Mouse (Mus musculus) small intestine, adult 2 months (tissue): ENCODE results near the gene Dctn3. TPM values are rescaled to one million over a fixed set of nuclear protein-coding genes. Genes with fewer than 3 reads are reported as not detected.
A peak's percentile ranks its signal among the peaks of the same experiment; 100 is the strongest.

ENCODE experiments used
- H3K27ac ChIP-seq: fragments of 200-500 bp; 2 replicates; pipeline ENCODE4 v1.5.1; 2012; ENCODE audit warnings: low read depth, low read length, control low read depth, inconsistent platforms; ENCODE audit not compliant: insufficient read depth
- H3K27me3 ChIP-seq: fragments of 200-500 bp; 2 replicates; pipeline ENCODE4 v1.6.1; 2012; ENCODE audit warnings: mild to moderate bottlenecking, moderate library complexity, low read length, inconsistent platforms; ENCODE audit not compliant: control insufficient read depth, insufficient read depth
- H3K36me3 ChIP-seq: fragments of 200-500 bp; 2 replicates; pipeline ENCODE4 v1.6.1; 2012; ENCODE audit warnings: mild to moderate bottlenecking, low read length, control low read depth, inconsistent platforms; ENCODE audit not compliant: control insufficient read depth, insufficient read depth
- H3K4me1 ChIP-seq: fragments of 200-500 bp; 2 replicates; pipeline ENCODE4 v1.6.1; 2012; ENCODE audit warnings: low read length, inconsistent platforms, mixed read lengths; ENCODE audit not compliant: control insufficient read depth, insufficient read depth, insufficient read length
- H3K4me3 ChIP-seq: fragments of 200-500 bp; 2 replicates; pipeline ENCODE4 v1.5.1; 2012; ENCODE audit warnings: low read depth, mild to moderate bottlenecking, control low read depth, inconsistent platforms, low read length, moderate library complexity
- CTCF ChIP-seq: fragments of 200-500 bp; IDR thresholded peaks from 2 replicates; pipeline ENCODE4 v1.5.1; 2012; ENCODE audit warnings: low read depth, mild to moderate bottlenecking, control low read depth, inconsistent platforms, low read length, moderate library complexity, mixed read lengths; ENCODE audit not compliant: insufficient replicate concordance, insufficient read length; ENCODE audit errors: extremely low read depth
- POLR2A ChIP-seq: fragments of 200-500 bp; IDR thresholded peaks from 2 replicates; pipeline ENCODE4 v1.6.1; 2012; ENCODE audit warnings: low read depth, mild to moderate bottlenecking, control low read depth, inconsistent platforms, low read length, moderate library complexity
- WGBS: fragments of 180-500 bp; shearing (Covaris S2); methylation state at CpG from one replicate; pipeline ENCODE4 v1.1.7; 2018; 5-methylcytosine and 5-hydroxymethylcytosine counted together
- polyA plus RNA-seq: library from polyadenylated mRNA; depleted of rRNA; stranded (reverse); fragments of >200 nt; gene quantifications from 2 replicates; pipeline ENCODE4 v1.2.3, GENCODE M21; 2012

Gene Dctn3
- polyA plus RNA-seq, 1 experiment = 69.5 TPM

DNA sequence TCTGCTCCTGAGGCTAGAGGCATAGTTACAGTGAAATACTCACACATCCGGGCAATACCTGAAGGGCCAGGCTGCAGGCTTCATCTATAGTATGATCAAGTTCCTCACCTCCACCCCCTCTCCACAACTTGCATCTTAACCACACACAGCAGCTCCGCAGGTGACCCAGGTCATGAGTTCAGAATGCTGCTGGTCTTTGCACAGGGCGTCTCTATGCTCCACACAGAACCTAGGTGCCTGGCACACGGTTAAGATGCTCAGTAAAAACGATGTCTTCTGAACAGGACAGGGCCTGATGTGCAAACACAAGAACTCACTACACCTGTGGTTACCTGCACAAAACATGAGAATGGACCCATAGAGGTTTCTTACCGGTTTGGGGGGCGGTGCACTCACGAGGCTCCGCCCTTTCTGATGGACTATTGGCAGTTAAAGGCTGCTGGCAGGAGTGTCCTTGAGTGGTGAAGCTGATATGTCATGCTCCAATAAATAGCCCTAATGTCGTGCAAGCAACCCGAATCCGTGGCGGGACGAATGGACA is 31.9 kb upstream of the Dctn3 start, which contains the start of gene Galt:
Galt (plus strand) TSS at position 432 of the 541 bp plus-strand sequence.
- Histone ChIP-seq H3K36me3 (peaks cover 12% of the 10 kb centered on the region), H3K27ac (peak within 1 kb of the TSS; percentile 80), H3K4me1 (peaks cover 9% of the 10 kb centered on the region; the same call in 1 of the 2 replicates), H3K27me3 (no peaks in the 10 kb centered on the region), H3K4me3 (peak within 1 kb of the TSS; percentile 69)
- TF ChIP-seq CTCF (no peak), POLR2A (no peak)
- 9% methylated on average over 14 of the region's 14 CpGs for WGBS

DNA sequence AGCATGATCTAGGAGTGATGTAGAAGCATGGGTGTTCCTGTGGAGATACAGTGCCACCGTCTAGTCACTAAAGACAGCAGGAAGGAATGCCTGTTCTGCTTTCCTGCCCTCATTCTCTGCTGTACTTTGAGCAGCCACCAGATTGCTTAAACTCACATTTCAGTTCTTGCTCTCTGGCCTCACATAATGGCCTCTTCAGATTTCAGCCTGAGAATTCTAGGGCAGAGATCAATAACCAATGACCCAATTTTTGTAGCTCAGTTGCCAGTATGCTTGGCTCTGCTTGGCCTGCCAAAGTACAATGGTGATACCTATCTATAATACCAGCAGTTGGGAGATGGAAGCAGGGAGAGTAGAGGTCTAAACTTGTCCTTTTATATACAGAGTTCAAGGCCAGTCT is 22.1 kb upstream of the Dctn3 start:
- Histone ChIP-seq H3K4me3 (no peak overlapping the region), H3K36me3 (no peaks in the 10 kb centered on the region), H3K27ac (no peak overlapping the region), H3K27me3 (no peaks in the 10 kb centered on the region), H3K4me1 (peaks cover 5% of the 10 kb centered on the region)
- WGBS = 80% methylated on average over 1 of the region's 1 CpGs
- TF ChIP-seq CTCF (no peak), POLR2A (no peak)

DNA sequence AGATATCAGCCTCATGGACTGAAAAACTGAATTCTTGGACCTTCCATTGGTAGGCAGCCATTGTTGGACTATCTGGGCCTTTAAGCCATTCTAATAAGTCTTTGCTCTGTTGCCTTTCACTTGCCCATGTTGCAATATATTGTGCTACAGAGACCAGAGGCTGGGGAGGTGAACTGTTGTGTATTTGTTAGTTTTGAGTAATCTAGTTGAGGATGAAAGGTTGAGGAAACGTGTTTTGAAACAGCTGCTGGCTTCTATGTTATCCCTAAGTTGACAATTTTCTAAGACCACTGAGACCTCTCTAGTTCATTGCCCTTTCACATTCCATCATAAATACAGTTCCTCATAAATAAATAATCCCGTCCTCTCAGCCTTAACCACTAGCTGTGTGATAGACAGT is 21.2 kb upstream of the Dctn3 start:
- H3K36me3 ChIP-seq = no peaks in the 10 kb centered on the region
- no peak overlapping the region for H3K27ac ChIP-seq
- H3K4me1 ChIP-seq = peaks cover 8% of the 10 kb centered on the region
- no peak overlapping the region for H3K4me3 ChIP-seq
- H3K27me3 ChIP-seq = no peaks in the 10 kb centered on the region
- TF ChIP-seq CTCF (no peak), POLR2A (no peak)
- 86% methylated on average over 2 of the region's 2 CpGs for WGBS

DNA sequence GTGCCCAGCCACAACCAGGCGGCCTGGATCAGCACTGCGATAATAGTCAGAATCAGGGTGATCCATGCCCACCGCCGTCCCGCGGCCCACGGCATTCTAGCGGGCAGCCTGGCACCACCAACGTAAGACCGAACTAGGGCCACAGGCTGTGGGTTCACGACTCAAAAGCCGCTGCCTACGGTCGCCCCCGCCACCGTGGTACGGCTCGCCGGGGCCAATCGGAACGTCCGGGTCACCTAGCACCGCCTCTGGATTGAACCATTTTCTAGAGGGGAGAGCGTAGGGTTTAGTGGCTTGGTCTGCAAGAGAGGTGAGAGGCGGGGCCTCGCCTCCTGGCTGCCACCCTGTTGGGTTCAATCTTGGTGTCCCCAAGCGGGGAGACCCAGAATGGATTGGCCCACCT is 18.2 kb upstream of the Dctn3 start:
- H3K27ac ChIP-seq = peak overlapping the region; percentile 42
- WGBS = under 1% methylated on average over 27 of the region's 27 CpGs
- TF ChIP-seq CTCF = peak; percentile 21; the same call in 1 of the 2 replicates
- peak; percentile 81 for TF ChIP-seq POLR2A

DNA sequence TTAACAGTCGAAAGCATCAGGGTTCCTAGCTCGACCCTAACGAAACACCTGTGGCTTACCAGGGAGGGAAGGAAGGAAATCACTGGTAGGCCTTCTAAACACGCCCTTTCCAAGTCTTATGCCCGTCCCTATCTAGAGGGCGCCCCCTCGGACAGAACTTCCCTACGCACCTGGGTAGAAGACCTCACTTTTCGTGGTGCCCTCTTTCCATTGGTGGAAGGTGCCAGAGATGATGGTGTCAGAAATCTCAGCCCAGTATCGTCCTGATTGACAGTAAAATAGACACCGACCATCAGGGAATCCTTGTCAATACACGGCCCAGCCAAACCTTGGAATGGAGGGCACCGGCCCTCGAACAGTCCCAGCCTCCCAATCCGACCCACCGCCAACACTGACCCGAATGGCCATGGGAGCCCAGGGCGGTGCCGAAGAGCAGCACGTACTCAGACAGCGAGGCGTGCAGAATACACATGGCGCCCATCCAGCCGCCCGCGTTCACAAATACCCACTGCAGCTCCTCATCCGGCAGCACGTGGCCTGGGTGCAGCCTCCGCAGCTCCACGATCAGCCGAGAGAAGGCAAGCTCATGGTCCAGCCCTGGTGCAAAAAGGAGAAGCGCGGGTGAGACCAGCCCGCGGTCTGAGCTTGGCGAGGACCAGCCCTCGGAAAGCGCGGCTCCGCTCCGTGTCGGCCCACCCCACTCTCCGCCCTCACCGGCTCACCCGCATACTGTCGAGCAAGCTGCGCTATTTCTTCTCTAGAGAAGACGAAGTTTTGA is 17.6 kb upstream of the Dctn3 start:
- under 1% methylated on average over 48 of the region's 48 CpGs for WGBS

More for the DNA sequence above, 18.2 kb upstream of the Dctn3 start:
- 0 out of 2 replicates have a peak, but pooled peaks cover 3% of the 10 kb centered on the region for H3K36me3 ChIP-seq
- peaks cover 11% of the 10 kb centered on the region for H3K4me1 ChIP-seq
- peak overlapping the region; percentile 72 for H3K4me3 ChIP-seq
- no peaks in the 10 kb centered on the region for H3K27me3 ChIP-seq

DNA sequence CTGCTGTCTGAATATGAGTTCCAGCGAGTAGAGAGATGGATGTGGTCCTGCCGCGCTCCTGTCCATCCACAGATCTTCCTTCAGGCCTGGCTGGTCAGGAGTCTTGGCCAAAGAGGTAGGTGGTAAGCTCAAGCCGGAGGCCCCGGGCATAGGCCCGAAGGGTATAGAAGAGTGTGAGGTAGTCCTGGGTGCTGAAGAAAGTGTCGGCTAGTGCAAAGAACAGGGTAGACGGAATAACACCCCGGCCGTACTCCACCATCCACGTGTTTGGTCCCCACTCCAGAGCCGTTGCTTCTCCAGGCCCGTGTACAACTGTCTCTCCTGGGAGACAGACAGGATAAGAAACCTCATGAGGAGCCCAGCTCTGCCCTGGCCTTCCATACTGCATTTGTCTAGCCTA is 16.3 kb upstream of the Dctn3 start:
- Histone ChIP-seq H3K4me1 (peaks cover 11% of the 10 kb centered on the region), H3K36me3 (0 out of 2 replicates have a peak, but pooled peaks cover 3% of the 10 kb centered on the region), H3K27ac (no peak overlapping the region), H3K27me3 (no peaks in the 10 kb centered on the region), H3K4me3 (no peak overlapping the region)
- no peak for TF ChIP-seq CTCF
- TF ChIP-seq POLR2A = no peak
- WGBS = 91% methylated on average over 13 of the region's 13 CpGs

More for the DNA sequence above, 17.6 kb upstream of the Dctn3 start:
- TF ChIP-seq CTCF (no peak), POLR2A (no peak)
- peak overlapping the region; percentile 42 for H3K27ac ChIP-seq
- no peaks in the 10 kb centered on the region for H3K27me3 ChIP-seq
- 0 out of 2 replicates have a peak, but pooled peaks cover 3% of the 10 kb centered on the region for H3K36me3 ChIP-seq
- peaks cover 11% of the 10 kb centered on the region for H3K4me1 ChIP-seq
- peak overlapping the region; percentile 72 for H3K4me3 ChIP-seq

DNA sequence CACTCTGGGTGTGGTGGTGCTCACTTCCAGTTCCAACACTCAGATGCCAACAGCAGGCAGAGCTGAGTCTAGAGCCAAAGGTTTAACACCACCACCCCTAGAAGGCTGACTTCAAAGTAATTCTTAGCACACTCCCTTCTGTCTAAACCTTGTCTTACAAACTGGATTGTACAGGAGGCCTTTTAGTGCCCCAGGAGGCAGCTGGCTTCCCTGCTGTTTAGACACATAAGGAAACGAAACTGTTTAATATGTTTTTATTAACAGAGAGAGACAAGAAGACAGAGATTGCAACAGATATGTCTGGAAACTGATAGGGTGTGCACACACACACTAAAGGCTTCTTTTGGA is 15.3 kb upstream of the Dctn3 start:
- Histone ChIP-seq H3K27ac (0 out of 2 replicates have a peak overlapping the region, but pooled peaks have one; percentile 18), H3K27me3 (no peaks in the 10 kb centered on the region), H3K4me1 (peaks cover 11% of the 10 kb centered on the region), H3K36me3 (0 out of 2 replicates have a peak, but pooled peaks cover 3% of the 10 kb centered on the region), H3K4me3 (no peak overlapping the region)
- 25% methylated on average over 1 of the region's 1 CpGs for WGBS
- TF ChIP-seq CTCF (no peak), POLR2A (no peak)
